Mouse (Mus musculus): Measurements from ENCODE around the gene Cul4a. TPM values are rescaled to one million over a fixed set of nuclear protein-coding genes. Genes with fewer than 3 reads are reported as not detected.

Gene Cul4a
- polyA plus RNA-seq, 1 experiment from 2014 or later = 62.9 TPM

GRCm38 (mm10) chr8:13186819-13187218 is 81.4 kb downstream of the Cul4a start:
- Histone ChIP-seq H3K9ac (replicated peaks) (no peak overlapping the region), H3K4me2 (ENCODE audit: low read depth, low read length) (no peak overlapping the region), H3K4me1 (ENCODE audit: insufficient read depth) (no peaks in the 10 kb centered on the region), H3K9me3 (ENCODE audit: low read length) (no peaks in the 10 kb centered on the region), H3K4me3 (ENCODE audit: low read depth, low read length) (no peak overlapping the region), H3K27ac (ENCODE audit: low read depth) (no peak overlapping the region), H3K27me3 (ENCODE audit: insufficient read depth, low read length) (no peaks in the 10 kb centered on the region), H3K36me3 (replicated peaks; ENCODE audit: insufficient read depth, low read length) (no peaks in the 10 kb centered on the region)
- 69% methylated on average over 8 of the region's 8 CpGs for WGBS (ENCODE audit: insufficient replicate concordance)
- no peak for ATAC-seq
- TF ChIP-seq EP300 (IDR thresholded peaks at IDR 0.05; ENCODE audit: low read depth) = no peak
- no peak for TF ChIP-seq CTCF (IDR thresholded peaks at IDR 0.05; ENCODE audit: low read depth)
- DNase-seq = no peak

GRCm38 (mm10) chr8:13187229-13187628 is 81.8 kb downstream of the Cul4a start:
- H3K4me2 ChIP-seq (ENCODE audit: low read depth, low read length) = no peak overlapping the region
- DNase-seq (no peak), ATAC-seq (no peak)
- H3K27me3 ChIP-seq (ENCODE audit: insufficient read depth, low read length) = no peaks in the 10 kb centered on the region
- H3K4me1 ChIP-seq (ENCODE audit: insufficient read depth) = no peaks in the 10 kb centered on the region
- H3K27ac ChIP-seq (ENCODE audit: low read depth) = no peak overlapping the region
- H3K4me3 ChIP-seq (ENCODE audit: low read depth, low read length) = no peak overlapping the region
- H3K9ac ChIP-seq (replicated peaks) = no peak overlapping the region
- H3K9me3 ChIP-seq (ENCODE audit: low read length) = no peaks in the 10 kb centered on the region
- no peaks in the 10 kb centered on the region for H3K36me3 ChIP-seq (replicated peaks; ENCODE audit: insufficient read depth, low read length)
- TF ChIP-seq CTCF (IDR thresholded peaks at IDR 0.05; ENCODE audit: low read depth) (no peak), EP300 (IDR thresholded peaks at IDR 0.05; ENCODE audit: low read depth) (no peak)
- 78% methylated on average over 9 of the region's 9 CpGs for WGBS (ENCODE audit: insufficient replicate concordance)

GRCm38 (mm10) chr8:13187638-13188037 is 82.2 kb downstream of the Cul4a start:
- no peak overlapping the region for H3K9ac ChIP-seq (replicated peaks)
- no peak overlapping the region for H3K4me3 ChIP-seq (ENCODE audit: low read depth, low read length)
- H3K27me3 ChIP-seq (ENCODE audit: insufficient read depth, low read length) = no peaks in the 10 kb centered on the region
- no peak overlapping the region for H3K4me2 ChIP-seq (ENCODE audit: low read depth, low read length)
- no peak for DNase-seq
- H3K27ac ChIP-seq (ENCODE audit: low read depth) = no peak overlapping the region
- H3K36me3 ChIP-seq (replicated peaks; ENCODE audit: insufficient read depth, low read length) = no peaks in the 10 kb centered on the region
- 78% methylated on average over 7 of the region's 7 CpGs for WGBS (ENCODE audit: insufficient replicate concordance)
- ATAC-seq = no peak
- no peaks in the 10 kb centered on the region for H3K4me1 ChIP-seq (ENCODE audit: insufficient read depth)
- TF ChIP-seq CTCF (IDR thresholded peaks at IDR 0.05; ENCODE audit: low read depth) (no peak), EP300 (IDR thresholded peaks at IDR 0.05; ENCODE audit: low read depth) (no peak)
- H3K9me3 ChIP-seq (ENCODE audit: low read length) = no peaks in the 10 kb centered on the region

GRCm38 (mm10) chr8:13188052-13188555 is 82.7 kb downstream of the Cul4a start:
- Histone ChIP-seq H3K4me1 (ENCODE audit: insufficient read depth) (no peaks in the 10 kb centered on the region), H3K4me3 (ENCODE audit: low read depth, low read length) (no peak overlapping the region), H3K27me3 (ENCODE audit: insufficient read depth, low read length) (no peaks in the 10 kb centered on the region), H3K9ac (replicated peaks) (no peak overlapping the region), H3K27ac (ENCODE audit: low read depth) (no peak overlapping the region), H3K36me3 (replicated peaks; ENCODE audit: insufficient read depth, low read length) (no peaks in the 10 kb centered on the region), H3K9me3 (ENCODE audit: low read length) (no peaks in the 10 kb centered on the region), H3K4me2 (ENCODE audit: low read depth, low read length) (no peak overlapping the region)
- TF ChIP-seq EP300 (IDR thresholded peaks at IDR 0.05; ENCODE audit: low read depth) (no peak), CTCF (IDR thresholded peaks at IDR 0.05; ENCODE audit: low read depth) (no peak)
- WGBS (ENCODE audit: insufficient replicate concordance) = 82% methylated on average over 13 of the region's 13 CpGs
- DNase-seq (no peak), ATAC-seq (no peak)

- Histone ChIP-seq H3K27ac (ENCODE audit: low read depth) (no peak overlapping the region), H3K4me3 (ENCODE audit: low read depth, low read length) (no peak overlapping the region), H3K4me1 (ENCODE audit: insufficient read depth) (no peaks in the 10 kb centered on the region), H3K9me3 (ENCODE audit: low read length) (no peaks in the 10 kb centered on the region), H3K9ac (replicated peaks) (no peak overlapping the region), H3K4me2 (ENCODE audit: low read depth, low read length) (no peak overlapping the region), H3K27me3 (ENCODE audit: insufficient read depth, low read length) (no peaks in the 10 kb centered on the region), H3K36me3 (replicated peaks; ENCODE audit: insufficient read depth, low read length) (no peaks in the 10 kb centered on the region)
- 72% methylated on average over 1 of the region's 1 CpGs for WGBS (ENCODE audit: insufficient replicate concordance)
- DNase-seq (no peak), ATAC-seq (no peak)
- no peak for TF ChIP-seq CTCF (IDR thresholded peaks at IDR 0.05; ENCODE audit: low read depth)
- TF ChIP-seq EP300 (IDR thresholded peaks at IDR 0.05; ENCODE audit: low read depth) = no peak
These were observed 83.4 kb downstream of the Cul4a start for GRCm38 (mm10) chr8:13188857-13189256.

DNA sequence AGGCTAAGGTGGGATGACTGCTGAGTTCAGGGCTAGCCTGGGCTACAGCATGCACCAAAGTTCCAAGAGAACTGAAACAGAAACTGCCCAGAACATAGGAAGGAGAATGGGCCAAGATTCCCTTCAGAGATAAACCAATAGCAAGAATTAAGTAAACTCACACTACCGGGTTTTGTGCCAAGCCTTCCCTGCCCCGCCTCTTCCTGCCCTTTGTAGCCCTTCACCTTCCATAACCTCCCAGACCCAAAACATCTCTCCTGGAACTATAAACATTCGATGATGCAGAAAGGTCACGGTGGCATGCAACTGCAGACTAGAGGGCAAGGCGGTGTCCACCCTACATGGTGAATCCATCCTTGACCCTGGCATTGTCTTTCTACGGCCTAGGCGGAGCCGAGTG is 84.8 kb downstream of the Cul4a start:
- no peak for ATAC-seq

DNA sequence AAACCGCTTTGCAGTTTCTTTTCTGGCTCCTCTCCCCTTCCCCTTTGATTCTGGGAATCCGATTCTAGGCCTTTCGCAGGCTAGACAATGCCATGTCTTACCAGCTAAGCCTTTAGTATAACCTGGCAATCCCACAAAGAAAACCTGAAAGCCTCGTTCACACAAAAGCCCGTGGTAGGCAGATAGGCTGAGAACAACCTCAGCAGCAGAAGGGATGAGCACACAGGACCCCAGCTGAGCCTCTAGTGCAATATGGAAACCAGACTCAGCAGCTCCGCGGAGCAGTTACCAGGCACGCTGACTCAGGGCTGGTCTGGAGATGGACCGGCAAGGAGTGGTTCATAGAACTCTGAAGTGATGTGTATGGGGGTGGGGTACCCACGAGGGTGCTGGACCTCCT is 89.4 kb downstream of the Cul4a start:
- H3K9ac ChIP-seq (replicated peaks) = no peak overlapping the region
- TF ChIP-seq CTCF (IDR thresholded peaks at IDR 0.05; ENCODE audit: low read depth) = no peak
- TF ChIP-seq EP300 (IDR thresholded peaks at IDR 0.05; ENCODE audit: low read depth) = no peak
- no peak overlapping the region for H3K4me3 ChIP-seq (ENCODE audit: low read depth, low read length)
- no peak overlapping the region for H3K4me2 ChIP-seq (ENCODE audit: low read depth, low read length)
- DNase-seq = no peak
- H3K36me3 ChIP-seq (replicated peaks; ENCODE audit: insufficient read depth, low read length) = no peaks in the 10 kb centered on the region
- no peak overlapping the region for H3K27ac ChIP-seq (ENCODE audit: low read depth)
- H3K9me3 ChIP-seq (ENCODE audit: low read length) = no peaks in the 10 kb centered on the region
- no peak for ATAC-seq
- peaks cover 5% of the 10 kb centered on the region; the same call in 1 of the 2 replicates for H3K27me3 ChIP-seq (ENCODE audit: insufficient read depth, low read length)
- 62% methylated on average over 10 of the region's 10 CpGs for WGBS (ENCODE audit: insufficient replicate concordance)
- peaks cover 9% of the 10 kb centered on the region for H3K4me1 ChIP-seq (ENCODE audit: insufficient read depth)

More for the DNA sequence above, 84.8 kb downstream of the Cul4a start:
- no peak overlapping the region for H3K27ac ChIP-seq (ENCODE audit: low read depth)
- TF ChIP-seq EP300 (IDR thresholded peaks at IDR 0.05; ENCODE audit: low read depth) = no peak
- no peak for TF ChIP-seq CTCF (IDR thresholded peaks at IDR 0.05; ENCODE audit: low read depth)
- H3K9ac ChIP-seq (replicated peaks) = no peak overlapping the region
- no peak overlapping the region for H3K4me2 ChIP-seq (ENCODE audit: low read depth, low read length)
- no peak overlapping the region for H3K4me3 ChIP-seq (ENCODE audit: low read depth, low read length)
- WGBS (ENCODE audit: insufficient replicate concordance) = 84% methylated on average over 8 of the region's 8 CpGs
- no peaks in the 10 kb centered on the region for H3K36me3 ChIP-seq (replicated peaks; ENCODE audit: insufficient read depth, low read length)
- no peaks in the 10 kb centered on the region for H3K27me3 ChIP-seq (ENCODE audit: insufficient read depth, low read length)
- H3K9me3 ChIP-seq (ENCODE audit: low read length) = no peaks in the 10 kb centered on the region
- no peak for DNase-seq
- no peaks in the 10 kb centered on the region for H3K4me1 ChIP-seq (ENCODE audit: insufficient read depth)
